Mouse (Mus musculus) c-Kit-positive CD71-positive TER-119-positive erythroid progenitor cells, embryonic 14.5 days (primary cell): ENCODE measurements around the gene Cd3d.
"Not testable (repeated sequence)": the region's sequence is repeated elsewhere in the genome, so short reads cannot be mapped to it uniquely, and the experiment has no call there.

Experiments used
- DNase-seq: peaks from one replicate; pipeline ENCODE4 v3.0.0-alpha.2; 2013; ENCODE audit warnings: low spot score

The Cd3d gene

DNA sequence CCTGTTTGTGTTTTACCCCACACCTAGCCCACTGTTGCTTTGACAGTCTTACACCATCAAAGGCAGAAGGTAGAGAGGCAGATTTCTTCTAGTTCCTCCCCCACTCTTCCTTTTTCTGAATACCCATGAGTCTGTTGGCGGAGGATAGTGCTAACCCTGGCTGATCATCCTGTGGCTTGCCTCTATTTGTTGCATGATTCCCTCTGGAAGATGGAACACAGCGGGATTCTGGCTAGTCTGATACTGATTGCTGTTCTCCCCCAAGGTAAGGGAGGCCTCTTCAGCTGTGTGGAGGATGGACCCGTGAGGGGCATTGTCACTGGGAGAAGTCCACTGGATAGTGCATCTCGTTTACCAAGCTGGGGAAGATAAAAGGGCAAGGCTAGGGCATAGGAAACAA is at the start of gene Cd3d:
Gene Cd3d (plus strand): TSS at position 111 of the 400 bp plus-strand sequence.
- no peak for DNase-seq

DNA sequence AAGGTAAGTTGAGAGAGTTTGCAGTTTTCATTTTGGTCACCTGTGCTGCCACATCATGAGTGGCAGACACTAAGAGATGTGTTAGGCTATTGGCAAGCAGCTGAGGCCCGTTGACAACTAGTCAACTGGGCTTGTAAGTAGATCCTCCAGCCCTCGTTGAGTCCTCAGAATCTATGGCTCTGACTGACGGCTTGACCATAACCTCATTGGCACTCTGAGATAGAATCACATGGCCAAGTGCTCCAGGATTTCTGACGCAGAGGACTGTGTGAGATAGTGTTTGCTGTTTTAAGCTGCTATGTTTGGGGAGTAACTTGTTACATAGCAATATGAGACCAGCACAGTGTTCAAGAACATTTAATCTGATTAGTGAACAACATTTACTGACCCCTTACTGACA is 39.8 kb upstream of the Cd3d start:
- no peak for DNase-seq

DNA sequence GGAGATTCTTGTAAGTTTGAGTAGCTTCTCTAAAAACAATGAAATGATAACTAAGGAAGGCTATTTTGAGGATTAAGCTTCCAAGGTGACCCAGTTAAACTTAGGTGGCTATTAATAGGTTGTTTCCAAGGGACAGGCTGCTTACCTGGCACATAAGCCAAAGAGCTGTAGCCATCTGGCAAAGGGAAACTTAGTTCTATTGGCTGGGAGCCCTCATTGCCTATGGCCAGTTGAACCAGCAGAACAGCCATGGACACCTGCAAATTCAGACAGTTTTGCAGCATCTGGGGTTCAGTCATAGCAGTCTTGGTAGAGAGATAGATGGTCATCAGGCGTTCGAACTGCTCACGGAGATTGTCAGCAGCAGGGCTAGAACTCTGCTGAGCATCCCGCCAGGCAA is 39.2 kb upstream of the Cd3d start:
- DNase-seq: no peak

DNA sequence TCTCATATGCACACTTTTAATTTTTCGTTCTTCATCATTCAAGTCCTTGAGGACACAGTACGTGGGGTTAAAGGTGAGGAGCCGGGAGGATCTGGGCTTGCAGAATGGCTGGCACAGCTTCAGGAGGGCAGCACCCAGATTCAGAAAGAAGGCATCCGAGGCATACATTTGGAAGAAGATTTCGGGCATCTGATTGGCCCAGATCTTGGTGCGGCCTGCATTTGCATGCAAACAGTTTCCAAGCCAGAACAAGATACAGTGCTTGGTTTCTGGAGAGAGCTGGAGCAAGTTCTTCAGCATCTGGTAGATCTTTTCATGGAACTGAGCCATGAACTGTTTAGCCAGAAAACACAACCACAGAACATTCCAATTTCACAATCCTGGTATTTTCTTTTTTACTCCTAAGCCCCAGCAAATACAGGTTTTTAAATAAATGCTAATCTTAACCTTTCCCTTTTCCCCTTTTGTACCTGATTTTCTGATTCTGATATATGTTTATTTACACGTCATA is 35.3 kb upstream of the Cd3d start:
- no peak for DNase-seq

DNA sequence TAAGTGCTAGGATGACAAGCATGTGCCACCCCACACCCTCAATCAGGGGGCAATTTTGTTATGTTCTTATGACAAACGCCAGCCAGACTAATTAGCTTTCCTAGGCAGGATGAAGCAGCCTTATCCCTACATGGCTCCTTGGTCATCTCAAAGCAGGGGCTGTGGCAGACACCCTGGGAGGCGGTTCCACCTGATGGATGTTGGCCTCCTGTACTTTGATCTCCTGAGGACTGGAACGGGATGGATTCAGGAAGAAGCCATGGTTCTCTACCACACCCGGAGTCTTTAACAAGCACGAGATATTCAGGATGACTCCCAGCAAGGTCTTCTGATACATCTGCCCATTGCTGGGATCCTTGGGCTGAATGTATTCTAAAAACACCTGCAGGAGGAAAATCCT is 33.8 kb upstream of the Cd3d start:
- DNase-seq: no peak

DNA sequence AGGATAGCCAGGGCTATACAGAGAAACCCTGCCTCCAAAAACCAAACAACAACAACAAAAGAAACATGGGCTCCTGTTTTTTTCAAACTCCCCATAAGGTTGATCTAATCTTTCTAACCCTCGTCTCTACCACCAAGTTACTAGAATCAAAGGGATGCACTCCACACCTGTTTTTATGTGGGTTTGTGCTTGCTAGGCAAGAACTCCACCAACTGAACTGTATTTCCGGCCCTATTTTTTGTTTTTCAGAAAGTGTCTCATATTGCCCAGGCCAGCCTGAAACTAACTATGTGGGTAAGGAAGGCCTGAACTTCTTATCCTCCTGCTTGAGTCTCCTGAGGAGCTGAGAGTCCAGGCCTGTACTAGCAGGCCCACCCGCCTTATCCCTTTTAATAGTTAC is 27.2 kb upstream of the Cd3d start:
- no peak for DNase-seq

DNA sequence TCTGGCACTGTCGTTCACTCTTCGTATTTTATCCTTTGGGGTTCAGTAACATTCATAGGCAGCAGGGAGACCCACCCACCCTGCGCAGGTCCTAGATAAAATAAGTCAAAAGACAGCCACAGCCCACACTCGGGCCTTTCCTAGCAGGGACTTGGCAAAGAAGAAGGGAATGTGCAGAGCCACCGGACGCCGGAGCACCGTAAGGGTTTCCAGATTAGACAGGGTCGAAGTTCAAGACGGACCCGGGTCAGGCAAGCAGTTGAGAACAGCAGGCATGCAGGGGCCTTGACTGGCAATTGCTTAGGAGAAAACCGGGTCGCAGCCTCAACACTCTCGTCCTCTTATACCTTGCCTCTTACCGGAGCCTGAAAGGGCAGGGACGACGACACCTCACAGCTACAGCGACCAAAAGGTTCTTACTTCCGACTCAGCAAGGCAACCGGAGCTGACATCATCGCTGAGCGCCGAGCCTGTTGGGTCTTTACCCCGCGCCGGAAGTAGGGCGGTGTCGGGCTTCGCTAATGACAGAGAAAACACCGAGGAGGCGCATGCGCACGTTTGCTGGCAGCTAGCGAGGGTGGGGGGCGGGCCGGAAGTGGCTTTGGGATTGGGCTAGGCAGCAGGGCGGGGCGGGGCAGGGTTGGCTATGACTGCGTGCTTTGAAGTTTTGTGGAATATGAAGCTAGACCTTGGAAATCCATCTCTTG is 16.3 kb upstream of the Cd3d start, which contains the start of gene Ube4a:
Gene Ube4a (minus strand): TSS at position 475 of the 707 bp plus-strand sequence.
- peak; percentile 100 for DNase-seq

DNA sequence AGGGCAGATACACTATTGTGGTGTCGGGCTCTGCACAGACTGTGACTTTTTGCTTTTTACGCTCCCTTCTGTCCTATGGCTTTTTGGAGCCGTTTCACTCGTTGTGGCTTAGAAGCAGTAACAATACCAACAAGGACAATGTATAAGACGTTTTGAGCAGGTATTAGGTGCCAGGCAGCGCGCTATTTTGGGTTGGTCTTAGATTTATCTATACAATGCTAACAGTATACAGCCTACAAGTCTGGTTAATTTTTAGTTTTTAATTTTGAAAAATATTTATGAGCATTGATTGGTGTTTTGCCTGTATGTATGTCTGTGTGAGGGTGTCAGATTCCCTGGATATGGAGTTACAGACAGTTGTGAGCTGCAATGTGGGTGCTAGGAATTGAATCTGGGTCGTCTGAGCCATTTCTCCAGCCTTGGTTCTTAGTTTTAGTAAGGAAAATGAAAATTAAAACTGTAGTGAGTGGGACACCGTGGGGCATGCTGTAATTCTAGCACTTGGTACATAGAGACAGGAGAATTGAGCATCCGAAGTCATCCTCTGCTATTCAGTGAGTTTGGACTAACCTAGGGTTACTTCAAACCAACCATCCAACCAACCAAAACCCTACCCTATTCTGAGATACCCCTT is 15.6 kb upstream of the Cd3d start:
- no peak for DNase-seq

DNA sequence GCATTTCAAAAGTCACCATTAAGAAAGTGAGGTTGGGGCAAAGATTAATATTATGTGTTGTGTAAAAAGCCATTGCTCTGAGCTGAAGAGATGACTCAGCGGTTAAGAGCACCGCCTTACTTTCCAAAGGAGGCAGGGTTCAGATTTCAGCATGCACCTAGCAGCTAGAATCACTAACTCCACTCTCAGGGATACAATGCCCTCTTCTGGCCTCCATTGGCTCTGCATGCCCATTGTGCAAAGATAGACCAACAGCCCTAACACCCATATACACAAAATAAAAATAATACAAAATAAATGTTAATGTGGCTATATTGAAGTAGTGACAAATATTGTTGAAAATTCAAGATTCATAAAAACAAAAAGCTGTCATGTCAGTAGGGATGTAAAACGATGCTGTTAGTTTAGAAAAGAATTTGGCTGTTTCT is 14.8 kb upstream of the Cd3d start:
- peak; percentile 85 for DNase-seq

DNA sequence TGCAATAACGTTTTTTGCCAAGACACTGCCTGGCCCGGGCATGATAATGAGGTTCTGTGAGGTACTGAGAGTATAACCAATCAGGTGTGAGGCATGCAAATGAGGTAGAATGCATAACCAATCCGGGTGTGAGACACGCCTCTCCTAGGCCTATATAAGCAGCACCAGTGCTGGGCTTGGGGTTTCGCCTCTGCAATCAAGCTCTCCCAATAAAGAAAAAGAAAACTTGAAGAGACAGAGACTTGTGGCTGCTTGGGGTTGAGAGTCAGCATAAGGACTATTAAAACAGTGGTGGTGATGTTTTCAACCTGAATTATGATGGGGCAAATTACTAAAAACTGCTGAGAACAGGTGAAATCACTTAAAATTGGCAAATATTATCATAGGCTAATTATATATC is 13.8 kb upstream of the Cd3d start:
- DNase-seq: not testable (repeated sequence)

GRCm38 (mm10) chr9:44969450-44969849 is 12.1 kb upstream of the Cd3d start:
- no peak for DNase-seq

DNA sequence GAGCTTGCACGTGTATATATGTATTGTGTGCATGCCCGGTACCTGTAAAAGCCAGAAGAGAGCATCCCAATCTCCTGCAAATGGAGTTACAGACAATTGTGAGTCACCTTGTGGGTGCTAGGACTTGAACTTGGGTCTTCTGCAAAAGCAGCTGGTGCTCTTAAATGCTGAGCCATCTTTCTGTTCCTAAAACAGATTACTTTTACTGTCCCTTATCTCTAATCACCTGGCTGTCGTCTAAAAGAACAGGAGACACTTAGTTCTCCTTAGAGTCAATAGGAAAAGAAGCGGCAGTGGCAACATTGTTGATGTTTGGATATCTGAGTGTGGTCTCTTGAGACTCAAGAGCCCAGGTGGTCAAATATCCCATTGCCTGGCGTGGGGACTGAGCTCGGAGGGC is 3.8 kb upstream of the Cd3d start:
- DNase-seq: no peak

- no peak for DNase-seq
Measured at GRCm38 (mm10) chr9:44979806-44980205, 1.8 kb upstream of the Cd3d start.

GRCm38 (mm10) chr9:44980242-44980641 is 1.3 kb upstream of the Cd3d start, which contains the start of gene Cd3g:
TSS of gene Cd3g (minus strand) at chr9:44980431.
- no peak for DNase-seq

GRCm38 (mm10) chr9:44981104-44981503 is 482 bp upstream of the Cd3d start:
- no peak for DNase-seq

DNA sequence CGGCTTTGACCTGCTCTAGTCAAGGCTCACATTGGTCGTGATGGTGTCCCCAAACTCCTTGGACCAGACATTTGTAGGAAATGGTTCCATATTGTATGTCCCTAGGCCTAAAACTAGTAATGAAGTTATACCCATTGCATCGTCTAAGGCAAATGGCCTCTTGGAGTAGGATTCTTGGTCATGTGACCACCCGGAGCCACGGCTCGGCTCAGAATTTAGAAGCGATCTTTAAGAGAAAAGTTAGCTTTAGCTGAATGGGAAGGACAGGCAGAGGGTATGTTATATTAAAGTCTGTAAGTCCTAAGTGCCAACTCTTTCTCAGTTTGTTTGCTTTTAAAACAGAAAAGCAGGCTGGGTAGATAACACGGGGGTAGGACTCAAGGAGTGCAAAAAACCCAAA is 495 bp downstream of the Cd3d start:
- no peak for DNase-seq

DNA sequence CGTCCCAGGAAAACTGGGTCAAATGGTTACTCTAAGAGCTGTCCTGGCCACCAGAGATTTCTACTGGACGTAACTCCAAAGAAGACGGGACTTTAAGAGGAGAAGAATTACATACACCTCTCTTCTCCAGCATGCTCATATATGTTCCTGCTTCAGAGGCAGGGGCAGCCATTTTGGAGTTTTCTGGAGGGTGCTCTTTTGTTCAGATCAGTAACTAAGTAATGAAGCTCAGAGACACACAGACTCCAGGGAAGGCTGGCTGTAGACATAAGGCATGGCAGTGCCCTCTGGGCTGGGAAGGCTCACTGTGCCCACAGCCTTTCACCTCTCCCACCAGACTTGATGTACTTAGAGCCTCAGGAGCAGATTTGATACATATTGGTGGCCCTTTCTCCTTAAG is 945 bp downstream of the Cd3d start:
- DNase-seq: no peak

DNA sequence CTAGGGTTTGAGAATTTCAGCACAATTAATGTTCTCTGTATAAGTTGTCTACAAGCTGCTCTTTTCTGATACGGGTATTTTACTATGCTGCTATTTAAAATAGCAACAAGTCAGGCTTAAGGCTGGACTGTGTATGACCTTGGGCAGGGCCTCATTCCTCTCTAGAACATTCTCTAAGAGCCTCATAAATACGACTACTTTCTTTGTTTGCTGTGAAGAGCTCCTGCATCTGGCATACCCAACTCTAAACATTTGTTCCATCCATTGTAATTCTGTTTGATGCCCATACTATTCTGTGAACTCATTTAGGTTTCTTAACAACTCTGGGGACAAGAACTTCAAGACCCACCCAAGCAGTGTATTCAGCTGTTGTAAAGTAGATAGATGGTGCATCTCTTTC is 1.4 kb downstream of the Cd3d start:
- no peak for DNase-seq

- DNase-seq: no peak
Measured at GRCm38 (mm10) chr9:44985721-44986161, 4.2 kb downstream of the Cd3d start.

DNA sequence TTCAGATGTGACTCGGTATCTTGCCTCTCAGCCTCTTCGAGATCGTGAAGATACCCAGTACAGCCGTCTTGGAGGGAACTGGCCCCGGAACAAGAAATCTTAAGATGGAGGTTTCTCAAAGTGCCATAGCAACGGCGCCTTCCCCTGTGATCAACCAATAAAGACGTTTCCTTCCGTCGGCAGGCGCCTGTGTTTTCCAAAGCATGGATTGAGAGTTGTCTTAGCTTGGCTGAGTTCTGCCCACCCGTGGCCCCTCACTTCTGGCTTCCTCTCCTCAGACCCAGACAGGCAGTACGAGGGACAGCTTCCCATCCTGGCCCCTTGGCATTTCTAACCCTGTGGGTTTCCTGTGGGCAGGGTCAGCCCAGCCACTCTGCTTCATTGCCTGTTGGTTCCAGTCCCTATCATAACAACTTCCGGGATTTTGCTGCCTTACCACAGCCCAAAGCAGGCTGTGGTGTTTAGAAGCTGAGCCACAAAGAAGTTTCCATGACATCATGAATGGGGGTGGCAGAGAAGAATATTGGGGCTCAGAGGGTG is 4.7 kb downstream of the Cd3d start:
- DNase-seq: no peak

DNA sequence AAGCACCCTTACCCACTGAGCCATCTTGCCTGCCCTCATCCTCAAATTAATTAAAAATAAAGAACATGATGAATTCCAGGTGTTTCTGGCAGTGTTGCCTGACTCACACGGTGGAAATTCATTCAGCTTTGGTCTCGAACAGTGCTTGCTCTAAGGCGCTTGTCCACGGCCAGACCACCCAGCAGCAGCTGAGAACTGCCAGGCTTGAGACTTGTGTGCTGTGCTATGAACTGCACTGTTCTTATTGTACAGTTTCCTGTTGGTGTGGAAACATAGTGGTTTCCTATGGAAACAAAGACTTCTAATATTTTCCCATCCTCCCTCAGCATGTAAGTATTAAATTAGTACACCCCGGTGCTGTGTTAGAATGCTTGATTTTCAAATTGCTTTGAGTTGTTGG is 5.4 kb downstream of the Cd3d start:
- no peak for DNase-seq

- DNase-seq: no peak
Measured at GRCm38 (mm10) chr9:44991821-44992220, 10.2 kb downstream of the Cd3d start.

GRCm38 (mm10) chr9:44992271-44992670 is 10.7 kb downstream of the Cd3d start:
- no peak for DNase-seq
